Mouse (Mus musculus) large intestine, adult 2 months (tissue): ENCODE measurements around the gene Gimap9. TPM values are rescaled to one million over a fixed set of nuclear protein-coding genes. Genes with fewer than 3 reads are reported as not detected.

Source experiments
- DNase-seq: peaks from one replicate; pipeline ENCODE4 v3.0.0-alpha.2; 2012; ENCODE audit warnings: low read depth, low spot score
- WGBS: fragments of 180-500 bp; shearing (Covaris S2); methylation state at CpG from one replicate; pipeline ENCODE4 v1.1.7; 2018; 5-methylcytosine and 5-hydroxymethylcytosine counted together
- polyA plus RNA-seq: library from polyadenylated mRNA; depleted of rRNA; stranded (reverse); fragments of >200 nt; gene quantifications from 2 replicates; pipeline ENCODE4 v1.2.3, GENCODE M21; 2012

Gimap9 gene
- polyA plus RNA-seq, 1 experiment, result 8.2 TPM

DNA sequence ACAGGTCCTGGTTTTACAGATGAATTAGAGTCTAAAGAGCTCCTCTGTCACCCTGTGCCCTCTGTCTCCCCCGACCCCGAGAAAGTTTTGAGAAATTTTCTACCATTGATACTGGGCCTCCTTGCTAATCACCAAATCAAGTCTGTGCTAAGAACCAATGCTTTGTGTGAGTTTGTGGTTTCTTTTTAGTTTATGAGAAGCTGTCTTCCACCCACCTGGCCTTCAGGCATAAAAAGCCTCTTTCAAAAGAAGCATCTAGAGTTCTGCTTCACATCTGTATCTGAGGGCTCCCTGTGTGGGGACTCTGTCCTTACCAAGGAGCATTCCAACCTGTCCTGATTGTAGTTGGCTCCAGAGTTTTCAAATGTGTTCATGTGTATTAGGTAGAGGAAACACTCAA, 9.3 kb downstream of the Gimap9 start:
- WGBS, result 85% methylated on average over 2 of the region's 2 CpGs
- no peak for DNase-seq

DNA sequence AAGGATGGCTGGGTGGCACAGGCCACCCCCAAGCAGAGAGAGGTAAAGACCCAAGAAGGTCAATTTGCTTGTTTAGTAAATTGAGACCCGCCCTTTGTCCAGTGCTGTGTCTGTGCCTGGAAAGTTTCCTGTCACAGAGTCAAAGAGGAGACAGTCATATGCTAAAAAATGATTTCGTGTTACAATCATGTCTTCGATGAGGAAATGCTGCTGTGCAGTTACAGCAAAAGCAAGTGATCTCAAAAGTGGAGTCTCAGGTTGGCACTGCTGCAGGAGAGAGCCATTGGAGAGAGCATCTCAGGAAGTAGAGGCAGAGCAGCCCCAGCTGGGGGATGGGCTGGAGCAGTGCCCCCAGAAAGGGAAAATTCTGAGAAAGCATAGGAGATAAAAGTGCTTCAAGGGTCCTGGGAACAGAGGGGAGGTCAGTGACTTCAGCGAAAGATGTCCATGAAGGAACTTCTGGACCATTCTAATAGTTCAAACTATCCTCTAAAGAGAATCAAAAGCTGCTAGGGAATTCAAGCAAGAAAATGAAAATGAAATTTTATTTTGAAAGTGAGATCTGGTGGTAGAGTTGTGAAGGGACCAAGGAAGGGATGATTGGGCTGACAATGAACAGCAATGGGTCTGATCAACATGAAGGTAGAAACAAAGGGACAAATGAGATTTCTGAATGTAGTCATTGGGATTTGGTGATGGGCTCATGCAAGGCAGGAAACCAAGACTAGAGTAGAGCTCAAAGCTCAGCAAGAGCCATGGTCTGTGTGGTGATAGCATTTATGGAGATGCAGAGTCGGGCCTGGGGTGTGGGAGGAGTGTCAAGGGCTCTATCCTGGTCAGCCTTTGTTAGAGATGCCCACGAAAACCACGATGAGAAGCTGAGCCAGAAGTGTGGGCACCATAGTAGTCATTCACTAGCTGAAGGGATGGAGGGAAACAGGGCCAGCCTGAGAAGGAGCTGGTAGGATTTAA, 10.1 kb downstream of the Gimap9 start:
- DNase-seq, result no peak
- 78% methylated on average over 7 of the region's 7 CpGs for WGBS

DNA sequence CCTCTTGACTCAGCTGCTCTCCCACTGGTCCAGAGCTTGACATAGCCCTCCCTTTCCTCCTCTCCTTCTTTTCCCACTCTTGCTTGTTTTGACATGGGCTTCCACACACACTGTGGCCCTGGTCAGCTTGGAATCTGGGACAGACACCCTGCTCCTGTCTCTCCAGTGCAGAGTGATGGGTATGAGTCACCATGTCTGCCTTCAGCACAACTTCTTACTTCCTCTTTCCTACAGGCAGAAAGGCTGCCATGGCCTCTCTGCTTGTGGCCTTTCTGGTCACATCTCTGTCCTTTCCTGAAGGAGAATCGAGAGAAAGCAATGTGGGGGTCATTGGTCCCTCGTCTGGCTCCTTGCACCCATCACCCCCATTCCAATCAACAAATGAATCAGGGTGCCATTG, 11.1 kb downstream of the Gimap9 start:
- DNase-seq, result no peak
- 75% methylated on average over 2 of the region's 2 CpGs for WGBS

DNA sequence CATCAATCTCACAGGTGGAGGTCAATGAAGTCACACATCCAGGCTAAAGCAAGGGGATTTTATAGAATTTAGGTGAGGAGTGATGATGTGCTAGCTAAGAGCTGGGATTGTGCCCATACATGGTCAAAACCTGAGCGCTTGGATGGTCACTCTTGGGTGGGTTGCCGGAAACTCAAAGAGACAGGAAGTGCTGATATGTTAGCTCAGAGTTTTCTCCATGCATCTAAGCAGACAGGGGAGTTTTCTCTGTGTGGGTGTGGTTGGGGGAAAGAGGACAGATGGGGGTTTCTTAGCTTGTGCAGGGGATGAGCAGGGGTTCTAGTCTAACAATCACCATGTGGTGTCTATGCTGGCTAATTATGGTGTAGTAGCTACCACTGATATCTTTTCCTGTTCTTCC, 13.4 kb downstream of the Gimap9 start:
- DNase-seq, result no peak
- WGBS, result 81% methylated on average over 2 of the region's 2 CpGs

DNA sequence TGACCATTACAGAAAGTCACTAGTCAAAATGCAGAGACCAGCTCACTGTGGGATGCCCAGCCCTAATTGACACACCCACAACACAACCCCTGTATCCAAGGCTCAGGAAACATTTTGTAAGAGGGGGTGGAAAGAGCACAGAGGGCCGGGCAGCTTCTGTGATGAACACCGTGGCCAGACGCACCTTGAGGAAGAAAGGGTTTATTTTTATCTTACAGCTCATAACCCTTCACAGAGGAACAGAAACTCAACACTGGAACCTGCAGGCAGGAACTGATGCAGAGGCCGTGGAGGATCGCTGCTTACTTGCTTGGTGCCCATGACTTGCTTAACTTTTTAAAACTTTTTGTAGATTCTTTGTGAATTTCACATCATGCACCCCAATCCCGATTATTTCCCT, 17.0 kb downstream of the Gimap9 start:
- DNase-seq, result no peak

DNA sequence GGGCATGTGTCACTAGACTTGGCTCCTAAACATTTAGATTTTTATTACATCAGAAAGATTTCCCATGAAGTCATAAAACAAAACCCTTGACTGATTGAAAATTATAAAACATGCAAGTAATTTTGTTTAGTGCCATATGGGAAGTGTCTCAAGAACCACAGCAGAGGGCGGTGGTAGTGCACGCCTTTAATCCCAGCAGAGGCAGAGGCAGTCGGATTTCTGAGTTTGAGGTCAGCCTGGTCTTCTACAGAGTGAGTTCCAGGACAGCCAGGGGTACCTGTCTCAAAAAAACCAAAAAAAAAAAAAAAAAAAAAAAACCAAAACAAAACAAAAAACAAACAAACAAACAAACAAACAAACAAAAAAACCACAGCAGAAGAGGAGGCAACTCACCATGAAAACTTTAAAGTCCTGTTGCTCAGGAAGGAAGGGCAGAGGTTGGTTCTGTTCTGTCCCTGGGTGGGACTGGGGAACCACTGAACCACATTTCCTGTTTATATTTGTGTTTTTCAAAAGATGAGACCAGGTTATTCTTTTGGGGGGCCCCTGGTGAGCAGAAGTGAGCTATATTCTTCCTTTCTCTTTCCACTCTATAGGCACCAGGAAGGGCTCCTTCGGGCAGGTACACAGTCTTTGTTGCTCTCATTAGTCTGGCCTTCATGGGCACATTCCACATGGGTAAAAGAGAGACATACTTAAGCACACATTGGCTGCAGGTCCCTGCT, 21.1 kb downstream of the Gimap9 start:
- no peak for DNase-seq
- 80% methylated on average over 4 of the region's 4 CpGs for WGBS

More for the DNA sequence above, 17.0 kb downstream of the Gimap9 start:
- 68% methylated on average over 6 of the region's 6 CpGs for WGBS

DNA sequence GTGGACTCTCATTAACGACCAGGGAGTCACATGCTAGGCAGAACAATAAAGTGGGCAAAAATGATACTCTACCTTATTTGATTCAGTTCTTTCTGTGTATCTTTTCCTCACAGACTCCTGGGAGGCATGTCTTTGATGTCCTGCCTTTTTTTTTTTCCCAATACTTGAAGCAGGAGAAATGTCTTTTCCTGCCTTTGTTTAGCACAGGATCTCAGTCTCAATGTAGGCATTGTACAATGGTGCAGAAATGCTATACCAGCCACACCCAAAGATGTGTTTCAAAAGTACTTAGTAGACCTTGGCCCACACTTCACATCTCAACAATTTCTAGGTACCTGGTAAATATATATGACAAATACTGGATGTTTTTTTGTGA, 21.6 kb downstream of the Gimap9 start:
- 26% methylated on average over 1 of the region's 1 CpGs for WGBS
- DNase-seq, result no peak

DNA sequence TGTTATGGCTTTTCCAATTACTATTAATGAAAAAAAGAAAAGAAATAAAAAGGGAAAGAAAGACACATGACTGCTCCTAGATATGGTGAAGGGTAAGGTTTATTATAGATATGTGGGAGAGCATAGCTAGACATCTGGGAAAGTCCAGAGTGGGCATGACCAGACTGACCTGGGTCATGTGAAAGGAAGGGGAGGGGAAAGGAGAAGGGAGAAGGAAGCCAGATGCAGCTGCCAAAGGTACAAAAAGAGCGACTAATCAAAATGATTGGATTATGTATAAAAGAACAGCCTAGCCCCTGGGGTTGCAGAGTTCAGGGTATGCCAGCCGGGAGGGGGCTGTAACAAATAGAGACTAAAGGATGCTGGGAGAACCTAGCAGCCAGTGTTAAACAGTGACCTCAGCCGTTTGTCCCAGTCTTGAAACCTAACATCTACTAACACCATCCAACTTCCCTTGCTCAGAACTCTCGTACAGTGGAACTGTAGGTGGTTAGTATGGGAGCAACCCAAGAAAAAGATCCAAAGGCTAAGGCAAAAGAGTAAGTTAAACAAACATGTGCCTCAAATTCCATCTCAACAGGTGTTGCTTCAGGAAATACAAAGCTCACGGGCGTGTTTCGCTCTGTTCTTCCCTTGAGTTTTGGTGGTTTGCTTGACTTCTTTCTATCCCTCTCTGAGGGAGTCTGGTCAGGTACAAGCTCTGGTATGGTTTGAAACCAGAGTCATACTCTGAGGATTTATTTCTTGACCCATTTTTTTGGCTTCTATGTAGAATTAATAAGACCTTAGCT, 22.3 kb downstream of the Gimap9 start:
- WGBS, result 68% methylated on average over 7 of the region's 7 CpGs
- no peak for DNase-seq

DNA sequence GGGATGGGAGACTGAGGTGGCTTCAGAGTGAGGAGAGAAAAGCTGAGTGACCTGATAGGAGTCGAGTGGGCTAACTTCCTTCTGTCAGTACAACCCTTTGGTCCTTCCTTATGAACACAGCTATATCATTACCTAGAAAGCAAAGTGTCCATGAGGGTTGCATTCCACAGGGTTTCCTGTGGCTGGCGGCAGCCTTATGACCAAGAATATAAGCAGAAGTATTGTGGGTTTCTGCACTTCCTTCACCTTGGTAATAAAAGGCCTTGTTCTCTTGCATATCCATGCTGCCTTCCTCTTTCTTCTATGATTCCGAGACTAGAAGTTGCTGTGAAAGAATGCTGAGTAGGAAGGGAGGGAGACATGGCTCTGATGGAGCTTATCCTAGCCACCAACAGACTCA, 23.0 kb downstream of the Gimap9 start:
- 72% methylated on average over 3 of the region's 3 CpGs for WGBS
- DNase-seq, result no peak

DNA sequence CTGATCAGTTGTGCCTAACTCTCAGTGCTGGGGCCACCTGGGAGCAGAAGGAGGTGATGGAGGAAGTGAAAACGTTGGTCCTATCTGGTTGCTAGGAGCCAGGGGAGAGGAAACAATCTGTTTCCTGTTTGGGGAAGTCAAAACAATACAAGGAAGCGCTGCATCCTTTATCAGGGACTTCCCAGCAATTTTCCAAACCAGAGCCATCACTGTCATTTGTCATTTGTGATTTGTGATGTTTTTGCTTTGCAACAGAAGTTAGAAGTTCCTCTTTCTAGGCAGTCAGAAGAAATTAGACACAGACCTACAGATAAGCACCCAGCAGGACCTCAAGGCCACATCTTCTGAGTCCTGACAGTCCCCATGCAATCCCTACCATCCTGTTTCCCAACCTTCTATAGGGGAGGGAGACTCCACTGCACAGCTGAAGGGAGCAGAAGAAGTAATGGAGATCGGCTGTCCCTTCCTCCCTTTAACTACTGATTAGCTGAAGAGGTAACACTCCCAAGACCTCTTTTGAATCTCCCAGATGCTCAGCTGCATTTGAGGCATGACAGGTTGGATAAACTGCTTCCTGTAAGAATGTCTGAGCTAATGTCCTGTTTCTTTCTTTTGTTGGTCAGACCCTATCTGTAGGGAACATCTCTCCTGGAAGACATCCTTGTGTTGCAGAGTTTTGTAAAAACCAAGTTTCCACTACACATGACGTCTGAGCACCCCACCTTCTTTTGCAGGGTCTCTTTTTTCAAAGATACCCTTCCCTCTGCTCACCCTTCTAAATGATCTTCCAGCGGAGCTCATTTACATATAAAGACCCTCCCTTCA, 24.5 kb downstream of the Gimap9 start:
- DNase-seq, result no peak
- WGBS, result 56% methylated on average over 5 of the region's 5 CpGs

DNA sequence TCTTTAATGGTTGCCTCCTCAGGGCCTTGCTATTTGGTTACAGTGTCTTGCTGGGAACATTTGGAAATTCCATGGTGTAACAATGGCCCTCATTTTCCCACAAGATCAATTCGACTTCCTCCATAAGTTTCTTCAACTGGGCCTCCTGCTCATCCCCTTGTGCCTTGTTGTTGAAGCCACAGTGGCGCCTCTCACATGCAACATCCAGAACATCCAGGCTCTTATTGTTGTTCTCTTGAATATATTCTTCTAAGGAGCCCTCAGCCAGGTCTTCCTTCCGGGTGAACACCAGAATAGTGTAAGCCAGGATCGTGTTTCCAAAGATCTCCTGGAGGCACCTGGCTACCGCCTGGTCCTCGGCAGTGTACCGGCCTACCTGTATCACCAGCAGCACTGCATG, 26.2 kb downstream of the Gimap9 start:
- WGBS, result 86% methylated on average over 7 of the region's 7 CpGs
- no peak for DNase-seq

DNA sequence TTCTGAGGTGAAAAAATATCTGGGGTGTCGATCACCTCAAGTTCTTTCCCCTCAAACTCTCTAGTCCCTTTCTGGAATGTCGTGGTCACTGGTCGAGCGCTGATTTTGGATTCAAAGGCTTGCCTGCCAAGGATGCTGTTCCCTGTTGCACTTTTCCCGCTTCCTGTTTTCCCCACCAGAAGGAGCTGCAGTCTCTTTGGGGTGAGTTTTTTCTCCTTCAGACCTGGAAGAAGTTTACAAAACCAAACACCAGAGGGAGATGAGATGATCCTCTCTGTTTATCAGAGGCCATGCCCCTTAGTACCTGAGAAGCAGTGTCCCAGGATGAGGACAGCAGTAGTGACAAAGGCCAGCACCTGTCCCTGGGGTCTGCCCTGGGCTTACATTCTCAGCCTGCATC, 26.7 kb downstream of the Gimap9 start:
- WGBS, result 64% methylated on average over 5 of the region's 5 CpGs
- no peak for DNase-seq

DNA sequence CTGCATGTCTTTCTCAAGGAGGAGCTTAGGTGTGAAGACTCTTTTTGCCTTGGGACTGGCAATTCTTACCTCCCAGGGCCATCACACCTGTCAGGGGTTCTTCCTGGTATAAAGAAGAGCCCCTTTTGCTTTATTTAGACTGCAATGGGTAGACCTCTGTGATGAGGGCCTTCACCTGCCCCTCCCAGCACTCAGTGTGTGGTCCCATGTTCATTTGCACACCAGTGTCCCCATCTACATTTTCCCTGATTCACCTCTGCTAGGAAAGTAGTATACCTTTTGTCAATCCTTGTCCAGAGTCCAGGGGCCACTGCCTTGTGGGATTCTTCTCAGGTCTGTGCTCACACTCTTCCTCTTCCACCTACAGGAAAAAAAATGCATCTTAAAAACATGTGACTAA, 28.2 kb downstream of the Gimap9 start:
- no peak for DNase-seq

DNA sequence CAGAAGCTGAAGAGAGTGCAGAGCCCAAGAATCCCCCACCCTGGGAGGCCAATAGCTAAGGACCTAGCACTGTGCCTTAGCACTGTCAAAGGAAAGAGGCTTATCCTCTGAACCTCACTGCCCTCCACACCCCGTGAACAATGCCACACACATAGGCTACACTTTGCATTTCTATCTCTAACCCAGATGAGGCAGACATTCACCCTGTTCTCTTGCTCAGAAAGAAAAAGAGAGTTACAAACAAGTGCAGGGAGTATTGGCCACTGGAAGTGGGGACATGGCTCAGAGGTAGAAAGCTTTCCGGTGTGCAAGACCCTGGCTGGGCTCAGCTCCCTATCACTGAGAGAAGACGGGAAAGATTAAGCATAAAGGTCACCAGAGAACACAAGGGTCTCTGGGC, 30.2 kb downstream of the Gimap9 start:
- no peak for DNase-seq
- WGBS, result 65% methylated on average over 3 of the region's 3 CpGs

DNA sequence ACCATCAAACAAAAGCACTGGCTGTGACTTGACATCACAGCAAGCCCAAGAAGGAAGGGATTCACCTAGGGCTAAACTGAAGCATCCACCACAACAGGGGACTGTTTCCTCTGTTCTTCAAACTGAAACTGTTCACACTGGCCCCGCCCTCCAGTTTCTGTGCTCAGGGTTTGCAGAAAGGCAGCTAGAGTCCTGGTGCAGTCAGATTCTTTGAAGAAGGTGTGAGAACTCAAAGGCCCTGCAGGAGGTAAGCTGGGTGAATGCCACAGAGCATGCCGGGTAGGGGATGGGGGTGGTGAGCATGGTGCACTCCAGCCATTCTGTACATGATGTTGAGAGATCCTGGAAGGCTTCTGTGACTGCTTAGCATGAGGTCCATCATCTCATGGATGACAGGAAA, 42.5 kb downstream of the Gimap9 start, which contains the start of the genes Gm28053 and Gimap7:
TSS of gene Gm28053 (plus strand) at position 153 of the 400 bp plus-strand sequence.
TSS of gene Gimap7 (plus strand) at position 167 of the 400 bp plus-strand sequence.
- DNase-seq, result no peak
- WGBS, result 58% methylated on average over 2 of the region's 2 CpGs

DNA sequence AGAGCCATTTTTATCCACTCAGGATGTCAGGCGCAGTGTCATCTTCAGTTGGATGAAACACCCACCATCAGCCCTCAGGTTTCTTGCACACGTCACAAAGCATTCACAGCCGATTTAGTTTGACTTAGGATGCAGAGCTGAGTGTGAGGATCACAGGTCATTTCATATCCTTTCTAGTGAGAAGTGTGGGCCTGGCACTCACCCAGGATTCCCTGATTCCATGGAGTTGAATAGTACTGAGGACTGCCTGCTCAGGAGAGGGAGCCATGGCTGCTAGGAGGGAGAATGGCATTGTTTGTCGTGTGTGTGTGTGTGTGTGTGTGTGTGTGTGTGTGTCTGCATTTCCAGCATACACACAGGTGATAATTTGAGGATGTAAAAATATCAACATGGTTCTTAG, 44.4 kb downstream of the Gimap9 start:
- WGBS, result 76% methylated on average over 4 of the region's 4 CpGs
- no peak for DNase-seq

DNA sequence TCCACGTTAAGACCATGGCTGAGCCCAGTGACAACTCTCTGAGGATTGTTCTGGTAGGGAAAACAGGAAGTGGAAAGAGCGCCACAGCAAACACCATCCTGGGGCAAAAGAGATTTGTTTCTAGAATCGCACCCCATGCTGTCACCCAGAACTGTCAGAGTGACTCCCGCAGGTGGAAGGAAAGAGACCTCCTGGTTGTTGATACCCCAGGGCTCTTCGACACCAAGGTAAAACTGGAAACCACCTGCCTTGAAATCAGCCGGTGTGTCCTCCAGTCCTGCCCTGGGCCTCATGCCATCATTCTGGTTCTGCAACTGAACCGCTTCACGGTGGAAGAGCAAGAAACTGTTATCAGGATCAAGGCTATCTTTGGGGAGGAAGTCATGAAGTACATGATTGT, 47.5 kb downstream of the Gimap9 start:
- no peak for DNase-seq
- 73% methylated on average over 8 of the region's 8 CpGs for WGBS

DNA sequence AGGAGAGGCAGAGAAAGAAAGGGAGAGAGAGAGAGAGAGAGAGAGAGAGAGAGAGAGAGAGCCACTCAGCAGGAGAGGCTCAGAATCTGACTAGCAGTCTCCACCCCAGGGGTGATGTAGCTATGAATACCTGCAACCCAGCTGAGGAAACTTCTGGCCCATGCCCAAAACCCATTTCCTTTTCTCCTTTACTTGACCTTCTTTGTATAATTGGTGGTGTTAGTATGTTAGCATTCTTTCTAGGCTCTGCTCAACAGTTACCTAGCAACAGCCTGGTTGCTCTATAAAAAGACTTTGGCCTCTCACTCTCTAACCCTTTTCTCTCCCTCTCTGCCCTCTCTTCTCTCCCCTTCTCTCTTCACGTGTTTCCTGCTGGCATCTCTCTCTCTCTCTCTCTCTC, 49.5 kb downstream of the Gimap9 start:
- DNase-seq, result no peak
- WGBS, result 0% methylated on average over 1 of the region's 1 CpGs

DNA sequence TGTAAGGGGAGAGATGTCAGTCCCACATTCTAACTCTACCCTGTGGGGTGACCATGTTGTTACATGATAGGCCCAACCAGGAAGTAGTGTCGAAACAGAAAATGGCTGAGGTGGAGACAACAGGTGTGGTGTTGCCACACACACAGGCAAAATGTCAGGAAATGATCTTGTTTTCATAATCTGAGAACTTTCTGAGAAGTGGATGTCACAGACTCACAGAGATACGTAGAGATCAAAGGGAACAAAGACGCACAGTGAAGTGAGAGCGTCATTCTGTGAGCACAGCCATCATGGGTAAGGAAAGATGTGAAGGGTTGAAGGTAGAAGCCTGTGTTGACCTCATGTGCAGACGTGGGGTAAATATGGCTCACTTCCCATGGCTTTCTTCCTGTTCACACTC, 51.8 kb downstream of the Gimap9 start:
- DNase-seq, result no peak
- 89% methylated on average over 5 of the region's 5 CpGs for WGBS
